Mouse (Mus musculus) frontal cortex, adult (tissue): ENCODE measurements around the gene Hic1.
A peak's percentile ranks its signal among the peaks of the same experiment; 100 is the strongest.

Source experiments
- ATAC-seq: cut with Nextera tagmentation; 2 replicates; pipeline ENCODE4 v1.9.2; 2017; ENCODE audit warnings: mild to moderate bottlenecking, moderate library complexity, mixed read lengths; ENCODE audit not compliant: low TSS enrichment

Hic1 gene

DNA sequence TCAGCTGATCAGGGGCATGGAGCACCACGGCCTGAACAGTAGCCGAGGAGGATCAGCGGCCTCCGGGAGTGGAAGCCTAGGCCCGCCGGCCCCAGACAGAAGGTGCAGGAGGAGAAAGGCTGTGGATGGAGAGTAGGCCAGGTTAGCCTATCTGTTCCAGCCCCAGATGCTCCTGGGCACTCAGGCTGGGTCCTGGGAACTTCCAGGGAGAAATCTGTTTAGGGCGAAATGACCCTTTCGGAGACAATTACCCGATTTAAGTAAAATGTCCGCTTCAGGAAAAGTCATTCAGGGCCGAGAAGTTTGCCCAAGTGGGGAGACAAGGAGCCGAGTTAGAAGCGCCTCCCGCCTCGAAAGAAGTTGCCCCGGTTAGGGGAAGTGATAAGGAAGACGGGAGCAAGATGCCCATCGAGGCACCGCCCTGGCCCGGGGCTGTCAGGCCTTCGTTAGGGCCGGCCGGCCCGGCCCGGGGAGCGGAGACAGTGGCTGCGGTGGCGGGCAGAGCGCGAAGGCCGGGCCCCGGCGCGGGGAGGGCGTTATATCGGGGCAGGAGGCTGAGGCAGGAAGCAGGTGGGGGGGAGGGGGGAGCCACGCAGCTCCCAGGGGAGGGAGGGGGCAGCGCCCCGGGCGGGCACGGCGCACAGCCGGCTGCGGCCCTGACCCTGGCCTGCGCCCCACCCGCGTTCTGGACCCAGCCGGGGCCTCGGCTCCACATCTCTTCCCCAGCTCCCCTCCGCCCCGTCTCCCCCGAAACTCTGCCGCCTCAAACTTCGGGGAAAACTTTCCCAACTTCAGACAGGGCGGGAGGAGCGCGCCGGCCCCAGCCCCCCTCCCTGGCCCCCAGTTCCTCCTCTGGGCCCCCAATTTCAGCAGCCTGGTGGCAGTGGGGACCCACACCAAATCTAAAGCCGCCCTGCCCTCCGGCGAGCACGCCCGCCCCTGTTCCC, 1.4 kb downstream of the Hic1 start:
- no peak for ATAC-seq

DNA sequence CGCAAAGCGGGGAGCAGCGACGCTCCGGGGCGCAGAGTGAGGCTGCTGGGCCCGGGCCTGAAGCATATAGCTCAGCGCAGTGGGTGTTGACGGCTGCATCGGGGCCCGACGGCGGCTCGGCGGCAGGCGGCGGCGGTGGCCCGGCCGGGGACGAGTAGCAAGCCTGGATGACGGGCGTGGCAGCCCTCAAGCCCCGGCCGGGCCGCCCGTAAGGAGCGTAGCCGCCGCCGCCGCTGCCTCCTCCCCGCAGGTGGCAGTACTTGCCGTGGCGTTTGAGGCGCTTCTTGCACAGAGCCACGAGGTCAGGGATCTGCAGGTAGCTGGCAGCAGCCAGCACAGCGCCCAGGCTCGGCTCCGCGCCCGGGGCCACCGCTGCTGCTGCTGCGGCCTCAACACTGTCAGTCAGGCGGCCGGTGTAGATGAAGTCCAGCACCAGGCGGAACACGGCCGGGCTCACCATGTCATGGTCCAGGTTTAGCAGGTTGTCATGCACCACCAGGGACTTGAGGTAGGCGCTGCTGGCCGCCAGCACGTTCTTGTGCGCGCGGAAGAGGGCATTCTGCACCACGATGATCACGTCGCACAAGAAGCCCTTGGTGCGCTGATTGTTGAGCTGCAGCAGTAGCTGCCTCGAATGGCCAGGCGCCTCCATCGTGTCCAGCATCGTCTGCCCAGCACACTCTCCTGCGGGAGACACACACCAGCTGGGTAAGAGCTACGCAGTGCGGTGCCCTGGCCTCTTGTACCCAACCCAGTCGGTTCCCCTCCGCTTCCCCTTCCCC, 2.3 kb downstream of the Hic1 start:
- ATAC-seq, result no peak

GRCm38 (mm10) chr11:75166193-75166842, 3.0 kb downstream of the Hic1 start:
- ATAC-seq, result no peak

DNA sequence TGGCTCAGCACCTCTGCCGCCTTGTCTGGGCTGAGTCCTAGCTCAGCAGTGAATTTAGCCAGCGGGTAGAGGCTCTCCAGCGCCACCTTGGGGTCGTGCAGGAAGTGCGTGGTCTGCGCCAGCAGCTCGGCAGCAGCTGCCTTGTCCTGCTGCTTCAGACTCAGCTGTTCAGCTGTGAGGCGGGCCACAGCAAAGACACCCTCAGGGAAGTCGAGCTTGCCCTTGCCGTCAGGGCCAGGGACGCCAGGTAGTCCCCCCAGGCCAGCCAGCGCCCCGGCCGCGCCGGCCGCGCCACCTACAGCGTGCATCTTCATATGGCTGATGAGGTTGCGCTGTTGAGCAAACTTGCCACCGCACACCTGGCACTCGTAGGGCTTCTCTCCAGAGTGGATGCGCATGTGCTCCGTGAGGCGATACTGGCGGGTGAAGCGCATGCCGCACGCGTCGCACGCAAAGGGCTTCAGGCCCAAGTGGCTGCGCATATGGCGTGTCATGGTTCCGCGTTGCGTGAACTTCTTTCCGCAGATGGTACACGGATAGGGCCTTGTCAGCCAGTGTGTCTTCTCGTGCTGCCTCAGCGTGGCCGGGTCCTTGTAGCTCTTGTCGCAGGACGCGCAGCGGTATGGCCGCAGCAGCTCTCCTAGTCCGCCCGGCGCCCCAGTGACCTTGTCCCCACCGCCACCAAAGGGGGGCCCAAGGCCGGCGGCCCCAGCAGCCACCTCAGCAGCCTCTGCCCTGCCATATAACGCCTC, 3.7 kb downstream of the Hic1 start:
- ATAC-seq, result peak; percentile 41

GRCm38 (mm10) chr11:75164750-75165149, 4.6 kb downstream of the Hic1 start:
- no peak for ATAC-seq

- no peak for ATAC-seq
Measured at GRCm38 (mm10) chr11:75164051-75164450, 5.3 kb downstream of the Hic1 start.

GRCm38 (mm10) chr11:75163379-75163778, 5.9 kb downstream of the Hic1 start:
- ATAC-seq, result no peak

DNA sequence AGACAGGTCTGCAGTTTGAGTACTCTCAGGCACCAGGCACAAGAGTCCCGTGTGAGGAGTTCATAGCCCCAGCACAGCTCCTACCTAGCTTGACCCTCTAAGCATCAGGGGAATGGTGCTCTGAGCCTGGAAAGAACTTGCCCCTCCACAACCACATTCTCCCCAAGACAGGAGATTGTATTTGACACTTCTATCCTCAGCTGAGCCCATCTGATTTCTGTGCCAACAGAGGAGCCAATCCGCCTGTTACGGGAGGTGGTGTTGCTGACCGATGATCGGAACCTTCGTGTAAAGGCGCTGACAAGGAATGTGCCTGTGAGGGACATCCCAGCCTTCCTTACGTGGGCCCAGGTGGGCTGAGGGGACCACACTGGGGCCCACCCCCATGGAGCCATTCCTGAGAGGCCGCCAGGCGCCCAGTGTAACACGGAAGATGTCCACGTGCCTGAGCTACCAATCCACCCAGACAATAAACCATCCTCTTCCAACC, 6.7 kb downstream of the Hic1 start:
- no peak for ATAC-seq

GRCm38 (mm10) chr11:75161417-75162008, 7.8 kb downstream of the Hic1 start:
- no peak for ATAC-seq

DNA sequence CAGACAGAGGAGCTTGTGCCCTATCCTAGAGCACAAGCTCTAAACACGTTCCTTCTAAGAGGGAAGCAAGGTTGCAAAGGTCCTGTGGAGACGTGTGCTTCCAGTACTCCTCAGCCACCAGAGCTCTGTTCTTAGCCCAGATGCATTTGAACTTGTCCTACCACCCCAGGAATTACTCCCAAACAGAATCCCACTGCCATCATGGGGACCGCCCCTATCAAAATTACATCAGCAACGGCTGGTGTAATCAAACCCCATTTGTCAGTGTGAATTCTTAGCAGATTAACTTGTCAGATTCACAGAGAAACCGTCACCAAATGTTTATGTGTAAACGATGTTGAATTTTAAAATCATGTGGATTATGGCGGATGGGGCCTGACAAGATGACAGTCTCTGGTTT, 8.4 kb downstream of the Hic1 start:
- ATAC-seq, result no peak

DNA sequence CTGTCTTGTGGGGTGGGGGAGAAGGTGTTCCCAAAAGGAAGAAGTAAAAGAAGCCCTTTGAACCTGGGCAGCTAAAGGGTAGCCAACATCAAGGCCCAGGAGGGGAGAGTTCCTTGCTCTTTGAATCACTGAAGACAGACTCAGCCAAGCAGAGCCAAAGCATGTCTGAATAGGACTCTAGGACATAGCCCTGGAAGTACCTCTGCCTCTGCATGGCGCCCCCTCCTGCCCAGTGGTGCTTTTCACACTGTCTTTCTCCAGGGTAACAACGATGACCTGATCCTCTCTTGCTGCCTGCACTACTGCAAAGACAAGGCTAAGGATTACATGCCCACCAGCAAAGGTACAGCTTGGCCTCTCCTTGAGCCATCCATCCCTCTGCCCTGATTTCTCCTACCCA, 9.8 kb downstream of the Hic1 start:
- ATAC-seq, result no peak

- no peak for ATAC-seq
Measured at GRCm38 (mm10) chr11:75158432-75158831, 10.9 kb downstream of the Hic1 start.

GRCm38 (mm10) chr11:75157901-75158300, 11.4 kb downstream of the Hic1 start:
- ATAC-seq, result no peak

GRCm38 (mm10) chr11:75157037-75157436, 12.3 kb downstream of the Hic1 start:
- ATAC-seq, result no peak

- no peak for ATAC-seq
Measured at GRCm38 (mm10) chr11:75156416-75156815, 12.9 kb downstream of the Hic1 start.

DNA sequence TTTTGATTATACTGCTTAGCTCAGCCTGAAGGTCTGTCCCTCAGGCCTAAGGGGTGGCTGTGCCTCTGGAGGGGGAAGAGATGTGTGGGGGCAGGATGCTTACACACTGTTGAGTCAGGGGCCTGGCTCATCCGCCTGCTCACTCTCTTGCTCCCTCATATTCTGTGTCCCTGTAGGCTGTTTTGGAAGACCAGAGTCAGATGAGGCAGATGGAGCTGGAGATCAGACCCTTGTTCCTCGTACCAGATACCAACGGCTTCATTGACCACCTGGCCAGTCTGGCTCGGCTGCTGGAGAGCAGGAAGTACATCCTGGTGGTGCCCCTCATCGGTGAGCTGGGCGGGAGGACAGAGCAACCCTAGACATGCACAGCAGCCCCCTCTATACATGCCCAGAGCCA, 13.3 kb downstream of the Hic1 start:
- no peak for ATAC-seq

- ATAC-seq, result no peak
Measured at GRCm38 (mm10) chr11:75154053-75154585, 15.2 kb downstream of the Hic1 start.

DNA sequence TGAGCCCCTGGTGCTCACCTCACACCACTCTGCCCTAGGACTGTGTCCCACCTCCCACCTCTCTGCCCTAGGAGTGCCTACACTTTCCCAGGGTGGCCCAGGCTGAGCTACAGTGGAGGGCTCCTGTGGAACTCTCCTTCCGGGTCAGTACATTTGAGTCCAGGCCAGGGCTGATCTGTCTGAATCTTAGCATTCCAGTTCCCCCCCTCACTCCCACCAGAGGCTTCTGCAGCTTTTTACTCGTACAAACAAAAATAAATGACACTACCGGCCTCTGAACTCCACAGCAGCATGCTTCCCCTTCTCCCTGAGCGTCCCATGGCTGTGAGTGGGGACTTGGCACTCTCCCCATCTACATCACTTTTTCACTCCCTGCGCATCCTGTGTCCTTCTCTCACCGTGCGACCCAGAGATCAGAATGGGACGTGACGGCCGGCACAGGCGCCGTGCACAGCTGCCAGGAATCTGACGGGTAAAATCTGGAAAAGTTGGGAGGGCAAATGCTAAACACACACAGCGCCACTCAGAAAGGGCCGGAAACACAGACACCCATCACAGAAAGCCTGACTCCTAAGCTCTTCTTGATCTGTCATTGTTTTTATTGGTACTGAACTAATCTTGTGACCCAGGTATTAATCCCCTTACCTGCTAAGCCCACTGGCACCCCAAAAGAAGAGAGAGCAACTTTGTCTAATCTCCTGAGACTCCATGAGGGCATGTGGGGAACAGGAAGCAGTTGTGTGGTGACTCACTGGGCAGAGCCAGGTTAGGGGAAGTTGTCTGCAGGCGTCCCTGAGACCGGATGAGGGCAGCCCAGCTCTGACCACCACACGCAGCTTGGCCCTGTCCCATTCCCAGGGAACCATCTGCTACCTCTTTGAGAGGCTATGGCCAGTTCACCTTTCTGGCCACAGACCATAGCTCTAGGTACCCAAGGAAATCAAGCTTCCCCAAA, 16.4 kb downstream of the Hic1 start:
- ATAC-seq, result no peak

GRCm38 (mm10) chr11:75150346-75150745, 19.0 kb downstream of the Hic1 start:
- ATAC-seq, result no peak
